Mouse (Mus musculus): ENCODE results near the gene Gid8.

Gene Gid8

DNA sequence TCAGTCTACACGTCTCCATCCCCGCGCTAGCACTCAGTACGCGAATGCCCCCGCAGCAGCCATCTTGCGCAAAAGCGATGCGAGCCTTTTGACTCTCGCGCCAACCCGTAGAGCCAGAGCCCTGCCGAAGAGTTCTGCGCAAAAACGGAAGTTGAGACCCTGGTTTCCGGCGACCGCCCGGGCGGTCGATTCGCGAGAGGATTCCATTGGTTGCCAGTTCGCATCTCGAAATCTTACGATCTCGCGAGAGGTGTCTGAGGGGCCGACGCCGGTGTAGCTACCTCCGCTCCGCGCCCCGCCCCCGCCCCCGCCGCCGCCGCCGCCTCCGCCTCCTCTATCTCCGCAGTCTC, at the start of gene Gid8, which contains the start of gene Dido1:
Gene Gid8, plus strand, starts transcription at position 195 of the 350 bp plus-strand sequence.
Gene Dido1, minus strand, starts transcription at position 77 of the 350 bp plus-strand sequence.
- peak; percentile 98 for DNase-seq (ENCODE audit: low read depth, low spot score)

DNA sequence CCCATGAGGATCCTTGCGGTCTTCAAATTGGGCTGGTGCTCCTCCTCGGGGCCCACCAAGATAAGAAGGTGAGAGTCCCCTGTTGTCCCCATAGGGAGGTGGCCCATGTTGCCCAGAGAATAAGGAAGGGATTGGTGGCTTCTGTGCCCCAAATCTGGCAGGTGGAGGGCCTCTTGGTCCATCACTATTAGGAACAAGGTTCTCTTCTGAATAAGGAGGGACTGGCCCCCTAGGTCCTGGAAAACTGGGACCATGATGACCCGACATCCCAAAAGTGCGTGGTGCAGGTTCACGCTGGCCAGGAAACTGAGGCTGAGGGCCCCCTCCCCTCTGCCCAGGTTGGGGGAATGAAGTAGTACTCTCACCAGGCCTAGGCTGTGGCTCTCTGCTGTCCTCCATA, 49.4 kb upstream of the Gid8 start:
- no peak for DNase-seq (ENCODE audit: low read depth, low spot score)

DNA sequence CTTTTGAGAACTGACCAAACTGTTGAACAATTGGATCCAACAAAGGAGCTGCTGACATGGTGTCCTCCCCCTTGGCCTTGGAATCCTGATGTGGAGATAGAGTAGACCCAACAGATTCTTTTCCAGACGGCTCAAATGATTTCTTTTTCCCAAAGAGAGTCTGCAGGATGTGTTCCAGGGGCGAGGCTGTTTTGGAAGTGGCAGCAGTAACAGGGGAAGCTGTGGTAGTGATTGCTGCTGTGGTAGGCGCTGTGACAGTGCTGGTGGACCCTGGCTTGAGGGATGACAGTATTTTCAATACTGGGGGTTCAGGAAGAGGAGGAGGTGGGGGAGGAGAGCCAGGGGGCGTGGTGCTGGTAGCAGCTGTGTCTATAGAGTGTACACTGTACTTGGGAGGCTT, 47.9 kb upstream of the Gid8 start:
- DNase-seq (ENCODE audit: low read depth, low spot score): no peak

DNA sequence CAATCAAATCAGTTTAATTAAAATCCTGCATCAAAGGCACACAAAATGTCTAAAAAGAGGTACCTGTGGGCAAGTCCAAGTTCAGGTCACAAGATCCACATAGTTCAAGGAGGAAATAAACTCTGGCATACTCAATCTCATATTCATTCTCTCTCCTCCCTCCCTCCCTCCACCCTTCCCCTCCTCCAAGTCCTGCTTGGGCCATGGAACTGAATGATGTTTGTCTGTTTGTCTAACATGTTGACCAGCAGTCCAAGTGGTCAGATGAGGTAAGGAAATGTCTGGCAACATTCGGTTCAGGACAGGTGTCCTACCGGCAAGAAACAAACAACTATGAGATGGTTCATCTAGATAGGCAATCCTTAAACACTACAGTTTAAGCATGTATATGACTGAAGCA, 33.2 kb upstream of the Gid8 start:
- DNase-seq (ENCODE audit: low read depth, low spot score): no peak

DNA sequence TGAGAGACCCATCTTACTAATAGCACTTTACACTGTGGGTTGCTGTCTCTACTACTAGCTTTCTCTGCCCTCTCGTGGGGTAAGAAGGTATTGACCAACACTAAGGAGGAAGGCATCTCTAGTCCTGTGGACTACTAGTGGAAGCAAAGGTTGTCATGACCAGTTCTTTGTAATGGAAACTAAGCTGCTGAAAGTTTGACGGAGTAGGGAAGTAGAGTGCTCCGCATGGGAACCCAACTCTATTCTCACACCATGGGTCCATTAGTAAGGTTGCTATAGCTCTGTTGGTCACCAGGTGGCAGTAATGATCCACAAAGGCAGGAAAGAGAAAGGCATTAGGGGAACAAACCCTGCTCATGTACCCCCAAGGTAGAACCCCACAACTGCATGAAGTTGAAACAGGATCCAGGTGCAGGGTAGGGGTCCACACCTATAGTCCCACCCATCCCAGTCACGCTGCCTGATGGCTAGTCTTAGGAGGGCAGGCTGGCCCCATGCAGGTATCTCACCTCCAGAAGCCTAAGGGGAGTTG, 31.2 kb upstream of the Gid8 start:
- DNase-seq (ENCODE audit: low read depth, low spot score): peak; percentile 83

DNA sequence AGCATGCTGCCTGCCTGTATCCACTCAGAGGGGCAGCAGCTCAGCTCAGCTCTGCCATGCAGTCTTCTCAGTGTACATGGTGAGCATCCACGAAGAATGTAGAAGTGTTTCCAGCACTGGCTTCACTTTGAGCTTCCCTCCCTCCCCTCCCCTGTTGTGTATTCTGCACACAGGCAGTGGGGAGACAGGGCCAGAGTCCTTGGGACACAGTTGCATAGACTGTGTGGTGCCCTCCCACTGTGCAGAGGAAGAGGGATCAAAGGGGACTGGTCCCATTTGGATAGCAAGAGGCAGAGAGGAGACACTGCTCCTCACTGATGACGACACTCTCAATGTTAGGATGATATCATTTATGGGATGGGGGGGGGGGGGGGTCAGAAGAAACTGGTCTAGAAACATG, 28.7 kb upstream of the Gid8 start:
- DNase-seq (ENCODE audit: low read depth, low spot score): no peak

DNA sequence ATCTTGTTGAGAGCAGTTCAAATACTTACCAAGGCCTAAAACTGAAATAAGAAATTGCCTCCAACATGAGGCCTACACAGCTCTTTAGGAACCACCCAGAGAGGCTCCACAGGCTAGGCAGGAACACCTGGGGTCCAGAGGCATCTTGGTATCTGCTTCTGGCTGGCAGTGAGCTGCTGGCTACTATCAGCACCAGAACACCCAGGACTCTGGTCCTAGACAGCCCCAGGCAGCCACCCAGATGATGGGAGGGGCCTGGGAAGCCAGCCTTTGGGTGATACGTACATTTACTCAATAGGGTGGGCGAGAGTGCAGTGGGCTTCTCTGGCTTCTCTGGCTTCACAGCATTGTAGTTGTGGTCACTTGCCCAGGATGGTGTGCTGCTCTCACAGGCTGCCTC, 26.4 kb upstream of the Gid8 start:
- no peak for DNase-seq (ENCODE audit: low read depth, low spot score)

DNA sequence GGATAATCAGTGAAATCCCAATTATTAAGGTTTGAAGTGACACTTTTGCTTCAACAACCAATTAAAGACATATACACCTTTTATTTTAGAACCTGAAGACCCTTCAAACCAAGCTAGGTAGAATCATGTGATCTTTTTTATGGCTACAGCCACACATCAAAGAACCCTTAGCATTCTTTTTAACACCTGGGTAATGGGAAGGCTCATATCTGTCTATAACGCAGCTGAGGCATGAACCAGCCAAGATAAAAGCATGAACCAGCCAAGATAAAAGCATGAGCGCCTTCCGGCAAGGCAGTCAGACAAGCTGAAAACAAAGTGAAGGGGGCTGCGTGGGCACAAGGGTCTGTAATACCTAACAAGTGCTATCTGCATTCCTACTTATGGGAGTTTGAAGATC, 25.9 kb upstream of the Gid8 start:
- DNase-seq (ENCODE audit: low read depth, low spot score): no peak

DNA sequence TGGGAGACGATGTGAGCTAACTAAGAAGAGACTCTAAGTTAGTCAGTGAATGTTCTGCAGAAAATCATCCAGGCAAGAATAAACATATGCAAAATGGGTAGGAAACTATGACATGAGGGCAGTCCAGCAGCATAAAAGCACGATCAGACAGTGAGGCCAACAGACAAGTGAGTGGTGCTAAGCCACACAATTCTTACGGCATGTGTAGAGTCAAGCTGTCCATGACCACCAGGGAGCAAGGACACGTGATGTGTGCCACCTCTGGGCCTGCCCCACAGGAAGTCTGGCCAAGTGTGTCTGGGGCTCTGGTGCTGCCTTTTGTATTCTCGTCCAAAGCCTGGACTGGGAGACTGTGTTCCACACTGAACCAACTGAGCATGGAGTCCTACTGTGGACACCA, 20.1 kb upstream of the Gid8 start:
- DNase-seq (ENCODE audit: low read depth, low spot score): no peak

DNA sequence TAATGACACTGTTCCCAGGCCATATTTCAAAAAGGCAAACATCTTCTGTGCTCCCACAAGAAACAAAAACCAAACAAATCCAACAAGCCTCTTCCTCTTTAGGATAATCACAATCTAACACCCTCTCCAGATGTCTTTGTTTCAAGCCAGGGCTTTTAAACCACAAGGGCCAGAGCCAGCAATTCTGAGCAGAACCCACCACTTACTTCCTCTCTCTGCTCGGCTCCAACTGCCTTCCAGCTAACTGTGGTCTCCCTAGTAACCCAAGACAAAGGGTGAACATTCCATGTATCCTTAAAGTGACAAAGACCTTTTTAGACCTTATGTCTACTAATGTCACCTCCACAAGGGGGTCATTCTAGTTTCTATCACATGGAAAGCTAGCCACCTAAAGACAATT, 17.3 kb upstream of the Gid8 start:
- no peak for DNase-seq (ENCODE audit: low read depth, low spot score)

DNA sequence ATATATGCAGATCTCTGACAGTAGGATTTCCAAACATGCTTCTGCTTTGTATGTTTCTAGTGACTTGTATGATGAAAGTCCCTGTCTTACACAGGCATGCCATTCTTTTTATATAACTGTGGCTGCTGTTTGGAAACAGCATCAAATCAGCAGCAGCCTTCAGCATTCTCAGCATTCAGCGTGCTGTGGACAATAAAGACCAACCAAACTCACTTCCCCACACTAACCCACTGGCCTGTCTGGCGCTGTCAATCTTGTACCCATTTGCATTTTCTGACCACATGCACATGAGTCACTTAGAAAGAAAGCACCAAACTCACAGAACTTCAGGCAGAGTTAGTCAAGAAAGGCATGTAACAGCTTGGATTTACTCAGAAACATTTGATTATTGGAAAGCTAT, 14.7 kb upstream of the Gid8 start:
- no peak for DNase-seq (ENCODE audit: low read depth, low spot score)

DNA sequence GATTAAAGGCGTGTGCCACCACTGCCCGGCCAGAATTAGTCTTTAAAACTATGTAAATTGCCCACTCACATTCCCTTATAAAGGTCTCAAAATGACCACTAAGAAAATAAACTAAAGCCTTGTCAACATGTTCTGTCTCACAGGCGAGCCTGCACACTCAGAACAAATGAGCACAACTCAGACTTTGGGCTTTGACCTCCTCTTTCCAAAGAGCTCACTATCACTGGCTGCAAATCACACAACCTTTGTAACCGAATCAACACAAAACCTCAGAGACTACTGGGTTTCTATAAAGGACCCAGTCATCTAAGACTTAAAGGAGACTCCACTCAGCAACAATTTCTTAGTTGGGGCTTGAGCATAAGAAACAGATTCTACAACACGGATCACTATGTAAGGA, 9.5 kb upstream of the Gid8 start:
- DNase-seq (ENCODE audit: low read depth, low spot score): no peak

DNA sequence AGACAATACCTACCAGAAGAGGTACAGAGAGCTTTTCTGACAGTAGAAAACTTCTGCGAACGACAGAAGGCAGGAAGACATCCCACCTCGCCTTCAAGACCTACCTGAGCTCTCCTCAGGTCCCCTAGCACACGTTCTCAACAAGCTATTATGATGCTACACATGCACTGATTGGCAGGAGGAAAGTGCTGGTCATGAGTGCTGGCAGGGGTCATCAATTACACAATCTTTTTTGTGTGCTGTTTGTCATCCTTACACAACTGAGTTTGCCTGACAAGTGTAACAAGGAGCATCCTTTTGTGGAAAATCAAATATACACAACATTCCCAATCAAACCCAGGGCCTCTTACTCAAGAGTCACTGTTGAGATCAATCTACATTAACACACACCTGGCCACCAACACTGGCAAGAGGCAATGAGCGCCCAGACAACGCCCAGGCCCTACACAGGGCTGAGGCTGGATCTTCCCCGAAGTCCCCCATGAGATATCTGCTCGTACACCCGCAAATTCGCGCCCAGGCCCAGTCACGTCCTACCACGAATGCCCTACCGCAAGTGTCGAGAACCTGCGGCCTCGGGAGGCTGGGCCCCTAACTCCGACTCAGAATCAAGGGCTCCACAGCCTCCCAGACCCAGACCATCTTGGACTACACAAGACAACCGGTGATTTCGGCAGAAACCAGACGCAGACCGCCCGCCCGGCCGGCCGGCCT, 8.7 kb upstream of the Gid8 start:
- DNase-seq (ENCODE audit: low read depth, low spot score): no peak

DNA sequence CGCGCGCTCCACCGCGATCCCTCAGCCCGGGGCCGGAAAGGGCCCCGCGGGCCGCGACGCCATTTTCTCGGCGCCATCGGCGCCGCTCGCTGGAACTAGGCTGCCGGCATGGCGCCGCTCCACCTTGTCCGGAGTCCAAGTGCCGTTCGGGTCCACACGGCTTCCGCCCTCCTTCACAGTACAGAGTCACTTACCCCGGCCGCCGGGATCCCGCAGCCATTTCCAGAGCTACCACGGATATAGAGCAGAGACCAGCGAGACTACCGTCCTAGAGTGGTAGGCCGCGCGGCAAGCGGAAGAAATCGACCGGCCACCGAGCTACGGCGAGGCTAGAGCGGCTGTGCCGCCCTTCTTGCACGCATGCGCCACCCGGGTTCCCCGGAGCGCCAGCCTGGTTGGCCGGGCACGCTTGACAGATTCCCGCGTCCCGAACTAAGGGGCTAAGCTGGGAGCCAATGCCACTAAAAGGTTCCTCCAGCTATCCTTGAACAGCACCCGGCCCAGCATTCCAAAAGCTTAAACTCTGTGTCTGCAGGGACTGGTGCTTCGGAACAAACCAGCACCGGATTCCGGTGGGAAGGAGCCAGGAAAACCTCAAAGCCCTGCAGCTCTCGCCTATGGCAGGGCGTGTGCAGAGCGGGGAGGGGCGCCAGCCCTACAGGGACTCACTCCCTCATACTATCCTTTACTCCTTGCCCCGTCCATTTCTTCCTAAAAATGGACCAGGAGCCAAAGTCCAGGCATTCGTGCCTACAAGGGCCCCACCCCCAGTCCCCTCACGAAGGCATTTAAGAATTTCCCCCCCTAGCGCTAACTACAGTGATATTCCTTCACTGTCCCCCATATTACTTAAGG, 7.9 kb upstream of the Gid8 start:
- peak; percentile 94 for DNase-seq (ENCODE audit: low read depth, low spot score)

DNA sequence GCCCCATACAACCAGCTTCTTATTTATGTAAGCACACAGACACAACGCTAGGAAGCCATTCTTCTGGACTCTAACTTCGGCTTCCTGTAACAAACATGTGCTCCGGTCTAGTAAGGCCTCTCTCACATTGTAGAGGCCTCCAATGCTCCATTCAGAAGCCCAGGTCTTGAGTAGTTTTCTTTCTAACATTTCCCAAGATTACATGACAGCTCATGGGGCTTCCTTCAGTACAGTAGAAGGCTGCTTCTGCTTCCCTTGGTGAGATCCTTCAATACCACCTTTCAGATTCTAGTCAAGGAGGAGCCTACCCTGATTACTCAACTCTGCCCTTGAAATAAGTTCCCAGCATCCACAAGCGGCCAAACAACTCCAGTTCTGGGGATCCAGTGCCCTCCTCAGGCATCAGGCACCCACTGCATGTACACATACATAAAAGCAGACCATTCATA, 7.2 kb upstream of the Gid8 start:
- peak; percentile 41 for DNase-seq (ENCODE audit: low read depth, low spot score)

DNA sequence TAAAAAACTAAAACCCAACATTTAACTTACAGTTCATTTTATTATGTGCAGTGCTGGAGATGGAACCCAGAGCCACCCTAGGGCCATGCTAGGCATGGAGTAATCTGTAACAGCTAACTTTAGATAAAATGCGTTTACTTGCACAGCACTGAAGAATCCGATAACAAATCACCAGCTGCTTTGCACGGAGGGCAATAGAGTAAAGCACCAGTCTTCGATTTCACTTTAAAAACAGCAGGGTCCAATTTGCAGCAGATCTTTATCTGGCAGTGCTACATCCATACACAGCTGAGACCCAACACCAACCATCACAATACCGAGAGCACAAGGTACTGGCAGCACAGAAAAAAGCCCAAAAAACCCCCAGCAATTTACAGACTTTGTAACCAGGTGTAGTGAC, 6.7 kb upstream of the Gid8 start:
- no peak for DNase-seq (ENCODE audit: low read depth, low spot score)

DNA sequence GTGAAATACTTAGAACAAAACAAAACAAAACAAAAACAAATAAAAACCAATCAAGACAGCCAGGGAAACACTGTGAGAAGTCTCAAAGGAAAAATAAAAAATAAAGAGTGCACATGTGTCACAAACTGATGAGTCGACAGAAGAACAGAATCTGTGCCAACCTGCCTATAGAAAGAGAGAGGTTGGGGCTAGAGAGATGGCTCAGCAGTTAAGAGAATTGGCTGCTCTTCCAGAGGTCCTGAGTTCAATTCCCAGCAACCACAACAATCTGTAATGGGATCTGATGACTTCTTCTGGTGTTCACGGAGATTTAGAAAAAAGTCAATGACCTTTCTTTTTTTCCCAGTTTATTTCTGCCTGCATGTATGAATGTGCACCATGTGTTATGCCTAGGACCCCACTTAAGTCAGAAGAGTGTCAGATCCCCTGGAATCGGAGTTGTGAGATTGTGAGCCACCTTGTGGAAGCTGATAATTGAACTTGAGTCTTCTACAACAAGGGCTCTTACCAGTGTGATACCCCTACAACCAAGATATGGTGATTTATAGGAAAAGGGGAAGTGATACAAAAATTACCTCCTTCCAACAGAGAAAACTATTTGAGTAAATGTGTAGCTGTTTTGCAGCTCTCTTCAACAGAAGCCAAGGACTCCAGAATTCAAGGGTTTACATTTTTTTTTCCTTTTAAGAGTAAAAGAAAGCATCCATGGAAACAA, 6.1 kb upstream of the Gid8 start:
- no peak for DNase-seq (ENCODE audit: low read depth, low spot score)

DNA sequence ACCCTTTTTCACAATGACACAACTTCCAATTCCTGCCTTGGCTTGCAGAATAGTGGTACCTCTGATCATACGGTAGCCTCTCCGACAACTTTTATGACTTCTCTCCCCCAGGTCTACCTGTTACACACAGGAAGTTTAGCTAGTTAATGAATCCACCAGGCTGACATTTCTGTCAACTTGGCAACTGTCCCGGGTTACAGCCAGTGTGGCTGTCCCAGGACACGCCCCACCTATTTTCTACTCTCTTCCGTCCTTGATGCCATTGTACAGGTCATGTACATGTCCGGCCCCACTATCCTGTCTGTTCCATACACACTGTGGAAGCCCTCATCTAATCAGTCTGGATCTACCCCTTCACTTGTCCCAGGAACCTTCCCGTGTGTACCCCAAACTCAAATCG, 5.3 kb upstream of the Gid8 start:
- DNase-seq (ENCODE audit: low read depth, low spot score): no peak

DNA sequence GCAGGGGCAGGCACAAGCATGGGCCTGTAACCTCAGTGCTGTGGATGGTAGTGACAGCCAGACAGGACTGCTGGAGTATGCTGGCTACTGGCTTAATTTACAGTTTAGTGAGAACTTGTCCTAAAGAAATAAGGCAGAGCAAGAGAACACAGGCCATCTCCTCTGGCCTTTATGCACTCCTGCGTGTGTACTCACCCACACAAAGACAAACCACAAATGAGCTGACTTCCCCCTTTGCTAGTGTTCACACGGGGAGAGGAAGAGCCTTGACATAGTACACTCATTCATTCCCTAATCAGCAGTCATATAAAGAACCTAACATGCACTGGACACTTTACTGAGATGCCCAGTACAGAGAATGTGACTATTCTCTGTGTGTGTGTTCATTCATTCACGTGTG, 4.9 kb upstream of the Gid8 start:
- DNase-seq (ENCODE audit: low read depth, low spot score): no peak

DNA sequence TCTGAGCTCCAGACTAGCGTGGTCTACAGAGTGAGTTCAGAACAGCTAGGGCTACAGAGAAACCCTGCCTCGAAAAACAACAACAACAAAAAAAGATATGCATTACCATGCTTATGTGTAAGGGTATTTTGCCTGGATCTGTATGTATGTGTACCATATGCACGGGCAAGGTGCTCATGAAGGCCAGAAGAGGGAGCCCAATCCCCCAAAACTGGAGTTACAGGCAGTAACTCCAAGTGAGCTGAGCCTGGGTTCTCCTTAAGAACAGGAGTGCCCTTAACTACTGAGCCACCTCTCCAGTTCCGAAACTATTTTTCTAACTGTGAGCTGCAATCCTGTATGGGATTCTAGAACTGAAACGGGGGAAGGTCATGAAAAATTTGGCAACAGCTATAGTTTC, 3.9 kb upstream of the Gid8 start:
- peak; percentile 48 for DNase-seq (ENCODE audit: low read depth, low spot score)

DNA sequence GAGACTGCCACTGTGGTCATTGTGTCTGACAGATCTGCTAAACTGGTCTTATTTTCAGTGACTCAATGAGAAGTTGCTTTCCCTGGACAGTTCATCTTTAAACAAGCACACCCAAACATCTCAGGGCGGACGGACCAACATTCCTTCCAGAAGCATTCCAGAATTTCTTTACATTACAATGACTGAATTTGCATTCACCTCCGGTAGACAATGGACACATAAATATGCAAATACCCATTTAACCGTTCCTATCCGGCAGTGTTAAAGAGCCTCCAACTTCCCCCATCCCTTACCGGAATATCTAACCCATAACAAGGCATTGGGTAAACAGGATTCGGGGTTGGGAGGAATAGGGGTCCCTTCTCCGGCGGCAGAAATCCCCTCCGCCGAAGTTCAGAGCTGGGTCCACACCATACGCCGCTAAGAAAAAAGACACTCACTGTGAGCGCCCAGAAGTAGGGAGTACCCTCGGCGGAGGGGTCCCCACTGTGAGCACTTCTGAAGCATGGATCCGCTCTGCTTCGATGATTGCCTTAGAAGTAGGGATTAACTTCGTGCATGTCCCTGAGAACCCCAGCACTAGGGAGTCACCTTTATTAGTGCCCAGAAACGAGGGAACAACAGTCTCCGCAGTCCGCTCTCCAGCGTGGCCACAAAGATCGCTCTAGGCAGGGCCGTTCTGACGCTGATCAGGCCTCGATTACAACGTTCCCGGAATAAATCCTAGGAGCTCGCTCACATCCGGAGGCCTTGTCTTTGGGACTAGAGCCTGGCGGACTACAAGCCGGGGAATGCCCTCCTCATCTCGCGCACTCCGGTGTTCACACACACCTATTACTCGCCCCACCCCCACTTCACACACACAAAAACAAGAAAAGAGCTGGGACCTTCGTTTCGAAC, 644 bp upstream of the Gid8 start:
- DNase-seq (ENCODE audit: low read depth, low spot score): no peak

All from CD4-positive, CD25-positive, alpha-beta regulatory T cell, adult 2 months (primary cell).